Mouse (Mus musculus): ENCODE measurements around the gene Nudt16l1.

The Nudt16l1 gene

GRCm38 (mm10) chr16:4938461-4938860, at the start of gene Nudt16l1:
TSS of gene Nudt16l1 (plus strand) at chr16:4938761.
- DNase-seq (ENCODE audit: low spot score): no peak

- no peak for DNase-seq (ENCODE audit: low spot score)
Observed at GRCm38 (mm10) chr16:4890201-4890709, 48.3 kb upstream of the Nudt16l1 start.

- DNase-seq (ENCODE audit: low spot score): no peak
Observed at GRCm38 (mm10) chr16:4892171-4892570, 46.4 kb upstream of the Nudt16l1 start.

- no peak for DNase-seq (ENCODE audit: low spot score)
Observed at GRCm38 (mm10) chr16:4894201-4894908, 44.2 kb upstream of the Nudt16l1 start.

- DNase-seq (ENCODE audit: low spot score): no peak
Observed at GRCm38 (mm10) chr16:4896249-4897027, 42.1 kb upstream of the Nudt16l1 start.

GRCm38 (mm10) chr16:4897146-4897730, 41.3 kb upstream of the Nudt16l1 start:
- DNase-seq (ENCODE audit: low spot score): no peak

- DNase-seq (ENCODE audit: low spot score): no peak
Observed at GRCm38 (mm10) chr16:4898881-4899280, 39.7 kb upstream of the Nudt16l1 start.

- DNase-seq (ENCODE audit: low spot score): no peak
Observed at GRCm38 (mm10) chr16:4899711-4900110, 38.9 kb upstream of the Nudt16l1 start.

GRCm38 (mm10) chr16:4901167-4901566, 37.4 kb upstream of the Nudt16l1 start:
- DNase-seq (ENCODE audit: low spot score): no peak

- DNase-seq (ENCODE audit: low spot score): no peak
Observed at GRCm38 (mm10) chr16:4902390-4902789, 36.2 kb upstream of the Nudt16l1 start.

GRCm38 (mm10) chr16:4903491-4904102, 35.0 kb upstream of the Nudt16l1 start:
- no peak for DNase-seq (ENCODE audit: low spot score)

GRCm38 (mm10) chr16:4904878-4905277, 33.7 kb upstream of the Nudt16l1 start:
- no peak for DNase-seq (ENCODE audit: low spot score)

GRCm38 (mm10) chr16:4905591-4905990, 33.0 kb upstream of the Nudt16l1 start:
- no peak for DNase-seq (ENCODE audit: low spot score)

GRCm38 (mm10) chr16:4906559-4906958, 32.0 kb upstream of the Nudt16l1 start:
- DNase-seq (ENCODE audit: low spot score): no peak

GRCm38 (mm10) chr16:4907386-4907785, 31.2 kb upstream of the Nudt16l1 start:
- no peak for DNase-seq (ENCODE audit: low spot score)

GRCm38 (mm10) chr16:4907972-4908371, 30.6 kb upstream of the Nudt16l1 start:
- no peak for DNase-seq (ENCODE audit: low spot score)

GRCm38 (mm10) chr16:4909745-4910144, 28.8 kb upstream of the Nudt16l1 start:
- peak; percentile 31 for DNase-seq (ENCODE audit: low spot score)

- no peak for DNase-seq (ENCODE audit: low spot score)
Observed at GRCm38 (mm10) chr16:4910758-4911157, 27.8 kb upstream of the Nudt16l1 start.

GRCm38 (mm10) chr16:4912074-4912648, 26.4 kb upstream of the Nudt16l1 start:
- no peak for DNase-seq (ENCODE audit: low spot score)

GRCm38 (mm10) chr16:4912907-4913782, 25.4 kb upstream of the Nudt16l1 start:
- DNase-seq (ENCODE audit: low spot score): peak; percentile 20

All from T-cell, adult 2 months (primary cell).